Mouse (Mus musculus) C2C12 (cell line): Measurements from ENCODE around the gene Bpifb3. TPM values are rescaled to one million over a fixed set of nuclear protein-coding genes. Genes with fewer than 3 reads are reported as not detected.

Source experiments
- H3K27me3 ChIP-seq: one replicate; pipeline ENCODE4 v1.6.1; 2011; ENCODE audit not compliant: control insufficient read depth, insufficient read depth, insufficient read length
- H3K36me3 ChIP-seq: one replicate; pipeline ENCODE4 v1.6.1; 2011; ENCODE audit not compliant: control insufficient read depth, insufficient read depth
- H3K4me3 ChIP-seq: one replicate; pipeline ENCODE4 v1.5.1; 2011; ENCODE audit warnings: mild to moderate bottlenecking, control low read depth; ENCODE audit not compliant: poor library complexity, insufficient read depth, severe bottlenecking
- H3K79me2 ChIP-seq: one replicate; pipeline ENCODE4 v1.6.1; 2011; ENCODE audit not compliant: control insufficient read depth, insufficient read depth
- H3K79me3 ChIP-seq: one replicate; pipeline ENCODE4 v1.6.1; 2011; ENCODE audit warnings: low read depth, control low read depth
- H3ac ChIP-seq: one replicate; pipeline ENCODE3; 2011; ENCODE audit warnings: low read depth; ENCODE audit not compliant: control insufficient read depth, insufficient read length
- CEBPB ChIP-seq: IDR thresholded peaks from one replicate; pipeline ENCODE4 v1.6.1; 2011; ENCODE audit warnings: low read depth, mild to moderate bottlenecking, control low read depth, moderate library complexity
- CTCF ChIP-seq: IDR thresholded peaks from one replicate; pipeline ENCODE4 v1.5.1; 2011; ENCODE audit not compliant: control insufficient read depth, insufficient read depth, insufficient read length
- FOSL1 ChIP-seq: IDR thresholded peaks from one replicate; pipeline ENCODE4 v1.8.0; 2011; ENCODE audit warnings: mild to moderate bottlenecking, low read length; ENCODE audit not compliant: poor library complexity, insufficient read depth, severe bottlenecking
- MAX ChIP-seq: IDR thresholded peaks from one replicate; pipeline ENCODE4 v1.6.1; 2011; ENCODE audit warnings: mild to moderate bottlenecking, control low read depth
- MYOD1 ChIP-seq: IDR thresholded peaks from one replicate; pipeline ENCODE4 v1.6.1; 2011; ENCODE audit warnings: low read depth; ENCODE audit not compliant: control insufficient read depth, insufficient read length
- MYOG ChIP-seq: IDR thresholded peaks from one replicate; pipeline ENCODE4 v1.6.1; 2011; ENCODE audit not compliant: control insufficient read depth, insufficient read length; ENCODE audit errors: extremely low read depth
- USF1 ChIP-seq: IDR thresholded peaks from one replicate; pipeline ENCODE4 v1.6.1; 2011; ENCODE audit warnings: low read depth, mild to moderate bottlenecking, control low read depth, moderate library complexity
- polyA plus RNA-seq: library from polyadenylated mRNA; unstranded; fragments of >200 nt; fragmentation: generic; extraction: Trizol; gene quantifications from one replicate; pipeline ENCODE4 v1.2.1, GENCODE M21; 2012; ENCODE audit warnings: missing spikeins

Gene Bpifb3
- polyA plus RNA-seq, 1 experiment = not detected

DNA sequence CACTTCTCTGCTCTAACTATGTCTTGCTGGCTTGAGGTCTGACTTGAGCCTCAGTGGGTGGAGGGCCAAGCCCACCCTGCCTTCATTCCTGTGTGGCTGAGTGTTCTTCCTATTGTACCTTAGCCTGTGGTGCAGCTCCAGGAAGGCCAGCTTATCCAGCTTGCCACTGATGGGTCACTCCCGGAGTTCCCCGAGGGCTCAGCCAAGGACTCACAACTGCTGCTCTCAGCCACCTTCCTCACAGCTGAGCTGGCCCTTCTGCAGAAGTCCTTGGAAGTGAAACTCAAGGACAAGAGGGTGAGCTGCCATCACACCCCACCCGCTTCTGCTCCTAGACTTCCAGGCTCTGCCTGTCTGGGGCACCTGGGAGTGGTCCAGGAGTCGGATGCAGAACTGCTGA lies 11.4 kb upstream of the Bpifb3 start:
- Histone ChIP-seq H3K79me2 (no peaks in the 10 kb centered on the region), H3K79me3 (no peaks in the 10 kb centered on the region), H3K36me3 (no peaks in the 10 kb centered on the region), H3ac (no peak overlapping the region), H3K27me3 (peaks cover 3% of the 10 kb centered on the region), H3K4me3 (no peak overlapping the region)
- TF ChIP-seq MYOG (no peak), FOSL1 (no peak), CEBPB (no peak), USF1 (no peak), CTCF (no peak), MAX (no peak)

DNA sequence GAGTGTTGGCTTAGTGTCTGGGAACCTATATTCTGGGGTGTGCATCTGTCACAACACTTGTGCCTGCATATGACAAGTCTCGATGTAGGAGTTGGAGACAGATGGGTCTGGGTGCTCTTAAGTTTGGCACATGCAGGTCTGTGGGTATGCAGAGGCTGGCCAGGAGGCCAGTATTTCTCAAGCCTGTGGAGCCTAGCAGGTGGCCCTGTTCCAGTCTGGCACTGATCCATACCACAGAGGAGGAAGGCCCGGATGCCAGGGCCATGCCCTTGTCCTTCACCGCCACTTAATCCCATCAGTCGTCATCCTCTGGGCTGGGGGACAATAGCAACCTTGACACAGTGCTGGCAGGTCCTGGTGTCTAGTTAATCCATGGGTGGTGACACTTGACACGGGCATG lies 3.9 kb upstream of the Bpifb3 start:
- H3K79me2 ChIP-seq = no peaks in the 10 kb centered on the region
- TF ChIP-seq MYOD1 = no peak
- TF ChIP-seq CTCF = no peak
- TF ChIP-seq USF1 = no peak
- no peak for TF ChIP-seq CEBPB
- TF ChIP-seq MAX = no peak
- no peak for TF ChIP-seq FOSL1
- no peak for TF ChIP-seq MYOG
- no peak overlapping the region for H3K4me3 ChIP-seq
- H3ac ChIP-seq = no peak overlapping the region
- no peaks in the 10 kb centered on the region for H3K79me3 ChIP-seq
- H3K27me3 ChIP-seq = no peaks in the 10 kb centered on the region
- no peaks in the 10 kb centered on the region for H3K36me3 ChIP-seq

DNA sequence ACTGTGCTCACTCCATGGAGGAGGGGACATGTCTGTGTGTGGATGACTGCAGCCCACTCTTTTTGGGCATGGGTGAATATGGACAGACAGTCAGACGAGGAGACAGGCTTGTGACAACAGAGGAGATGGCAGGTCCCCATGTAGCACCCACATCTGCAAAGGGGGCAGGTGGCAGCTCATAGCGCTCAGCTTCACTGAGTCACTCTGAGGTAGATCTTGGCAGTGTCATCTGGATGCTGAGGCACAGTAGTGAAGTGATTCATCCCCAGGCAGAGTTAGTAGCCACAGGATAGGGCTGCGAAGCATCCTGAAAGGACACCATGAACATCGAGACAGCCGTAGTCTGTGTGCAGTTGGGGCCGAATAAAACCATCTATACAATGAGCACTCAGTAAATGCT lies 3.2 kb downstream of the Bpifb3 start:
- H3K4me3 ChIP-seq = no peak overlapping the region
- no peak overlapping the region for H3ac ChIP-seq
- TF ChIP-seq CTCF (no peak), MYOD1 (no peak), MYOG (no peak)
- no peaks in the 10 kb centered on the region for H3K79me2 ChIP-seq
- H3K36me3 ChIP-seq = no peaks in the 10 kb centered on the region
- H3K27me3 ChIP-seq = peaks cover 12% of the 10 kb centered on the region
- H3K79me3 ChIP-seq = no peaks in the 10 kb centered on the region

DNA sequence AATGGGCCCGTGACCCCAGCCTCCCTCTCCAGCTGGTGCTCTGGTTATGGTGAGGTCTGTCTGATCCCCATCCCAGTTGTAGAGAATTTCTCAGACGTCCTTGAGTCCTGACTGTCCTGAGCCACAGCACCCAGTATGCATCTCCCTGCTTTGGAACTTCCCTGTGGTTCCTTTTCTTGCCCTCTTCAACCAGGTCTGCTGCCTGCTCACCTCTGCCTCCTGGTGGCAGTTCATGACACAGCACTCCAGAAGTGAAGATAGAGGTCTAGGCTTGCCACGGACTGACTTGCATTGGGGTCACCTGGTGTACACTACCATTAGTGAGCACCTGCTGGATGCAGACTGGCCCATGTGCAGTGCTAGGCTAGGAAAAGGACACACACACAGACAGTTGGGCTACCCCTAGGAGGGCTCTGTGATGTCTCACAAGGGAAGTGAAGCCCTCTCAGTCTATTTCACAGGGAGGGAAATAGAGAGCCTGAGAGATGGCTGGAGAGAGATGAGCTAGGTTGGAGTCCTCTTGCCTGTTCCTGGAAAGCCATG lies 11.9 kb downstream of the Bpifb3 start:
- TF ChIP-seq CTCF (peak; percentile 15), MAX (no peak), MYOD1 (no peak), USF1 (no peak), FOSL1 (no peak), CEBPB (no peak), MYOG (no peak)
- H3K36me3 ChIP-seq = no peaks in the 10 kb centered on the region
- H3K27me3 ChIP-seq = peaks cover 3% of the 10 kb centered on the region
- H3ac ChIP-seq = no peak overlapping the region
- no peaks in the 10 kb centered on the region for H3K79me2 ChIP-seq
- no peak overlapping the region for H3K4me3 ChIP-seq
- no peaks in the 10 kb centered on the region for H3K79me3 ChIP-seq

DNA sequence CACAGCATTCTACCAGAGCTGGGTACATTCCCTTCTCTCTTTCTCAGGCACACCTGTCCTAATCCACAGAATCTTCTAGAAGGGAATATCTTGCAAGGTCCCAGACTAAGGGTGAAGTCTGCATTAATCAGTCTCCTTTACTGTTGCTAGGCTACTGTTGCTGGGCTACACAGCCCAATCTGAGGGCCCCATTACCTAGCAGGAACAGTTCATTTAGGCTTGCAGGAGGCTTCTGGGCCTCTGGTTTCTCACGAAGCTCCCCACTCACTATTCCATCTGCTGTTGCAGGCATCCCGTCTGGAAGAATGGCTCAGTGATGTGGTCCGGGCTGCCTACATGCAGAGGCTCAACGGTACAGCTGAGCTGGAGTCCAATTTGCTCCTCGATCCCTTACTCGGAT lies 13.1 kb downstream of the Bpifb3 start:
- no peaks in the 10 kb centered on the region for H3K36me3 ChIP-seq
- no peaks in the 10 kb centered on the region for H3K79me3 ChIP-seq
- H3K79me2 ChIP-seq = no peaks in the 10 kb centered on the region
- H3K4me3 ChIP-seq = no peak overlapping the region
- peaks cover 3% of the 10 kb centered on the region for H3K27me3 ChIP-seq
- TF ChIP-seq CEBPB (no peak), CTCF (no peak), USF1 (no peak), MYOD1 (no peak), FOSL1 (no peak), MYOG (no peak), MAX (no peak)
- no peak overlapping the region for H3ac ChIP-seq

DNA sequence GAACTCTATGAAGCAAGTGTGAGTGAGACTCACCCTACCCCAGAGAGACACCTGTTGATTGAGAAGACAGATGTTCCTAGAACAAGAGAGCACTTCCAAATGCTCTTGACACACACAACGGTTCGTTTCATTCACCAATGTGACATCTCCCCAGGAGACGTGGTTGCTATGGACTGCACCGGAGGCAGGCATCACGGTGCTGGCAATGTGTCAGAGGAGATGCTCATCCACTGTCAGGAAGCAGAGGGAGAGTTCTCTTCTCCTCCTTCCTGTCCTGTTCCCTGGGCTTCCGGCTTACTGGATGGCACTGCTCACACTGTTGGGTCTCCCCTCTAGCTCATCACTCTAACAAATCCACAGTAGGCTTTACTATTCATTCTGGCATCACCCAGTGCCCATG lies 15.3 kb downstream of the Bpifb3 start:
- Histone ChIP-seq H3K36me3 (no peaks in the 10 kb centered on the region), H3ac (no peak overlapping the region), H3K79me2 (no peaks in the 10 kb centered on the region), H3K27me3 (peaks cover 3% of the 10 kb centered on the region), H3K4me3 (no peak overlapping the region), H3K79me3 (no peaks in the 10 kb centered on the region)
- TF ChIP-seq CEBPB (no peak), MYOG (no peak), MYOD1 (no peak)

DNA sequence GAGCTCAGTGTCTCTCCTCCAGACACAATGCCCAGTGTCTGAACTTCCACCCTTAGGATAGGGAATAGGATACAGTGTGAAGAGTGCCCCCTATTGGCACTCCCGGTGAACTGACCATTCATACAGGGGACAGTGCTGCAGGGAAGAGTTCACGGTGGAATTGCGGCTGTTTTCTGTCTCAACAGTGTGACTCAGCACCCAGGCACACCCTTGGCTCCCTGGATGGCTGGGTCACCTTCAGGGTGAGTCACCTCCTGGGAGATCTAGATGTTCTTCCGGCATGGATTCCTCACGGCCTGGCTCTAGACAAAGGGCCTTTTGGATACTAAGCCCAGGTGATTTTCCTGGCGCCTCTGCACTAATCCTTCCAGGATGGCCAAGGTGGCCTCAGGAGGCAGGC lies 17.3 kb downstream of the Bpifb3 start:
- no peak overlapping the region for H3K4me3 ChIP-seq
- H3K79me3 ChIP-seq = no peaks in the 10 kb centered on the region
- no peaks in the 10 kb centered on the region for H3K36me3 ChIP-seq
- no peak overlapping the region for H3ac ChIP-seq
- H3K79me2 ChIP-seq = no peaks in the 10 kb centered on the region
- TF ChIP-seq MAX (peak; percentile 16), FOSL1 (peak; percentile 64), USF1 (no peak), CTCF (no peak), CEBPB (peak; percentile 22)
- no peaks in the 10 kb centered on the region for H3K27me3 ChIP-seq
